Mouse (Mus musculus): ENCODE data around the gene Zfr2.
A peak's percentile ranks its signal among the peaks of the same experiment; 100 is the strongest.

The Zfr2 gene

DNA sequence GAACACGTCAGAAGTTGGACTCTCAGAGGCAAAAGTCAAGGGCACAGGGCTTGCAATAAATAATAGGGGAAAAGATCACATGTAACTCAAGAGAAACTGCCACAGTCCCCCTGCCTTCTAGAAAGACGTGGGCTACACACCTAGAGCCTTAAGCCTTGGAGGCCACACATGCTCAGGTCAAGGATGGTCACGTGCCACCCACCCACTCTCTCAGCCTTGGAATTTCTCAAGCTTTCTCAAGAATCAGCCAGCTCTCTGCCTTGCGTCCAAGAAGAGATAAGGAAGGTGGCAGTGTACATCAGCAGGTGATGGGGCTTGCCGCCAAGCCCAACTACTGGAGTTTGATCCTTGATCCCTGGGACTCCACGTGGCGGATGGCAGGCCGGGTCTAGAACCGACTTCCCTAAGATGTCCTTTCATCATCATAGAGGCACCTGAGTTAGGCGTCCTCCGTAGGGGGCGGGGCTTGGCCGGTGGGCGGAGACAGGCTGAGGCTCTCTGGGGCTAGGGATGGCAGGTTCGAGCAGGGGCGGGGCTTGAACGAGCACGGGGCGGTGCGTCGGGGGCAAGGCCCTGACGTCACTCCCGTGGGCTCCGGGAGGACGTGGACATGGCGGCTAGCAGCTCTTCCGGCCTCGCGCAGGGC lies at the start of gene Zfr2:
TSS of gene Zfr2 (plus strand) at position 576 of the 646 bp plus-strand sequence.
- peak; percentile 92 for DNase-seq (ENCODE audit: low spot score)

DNA sequence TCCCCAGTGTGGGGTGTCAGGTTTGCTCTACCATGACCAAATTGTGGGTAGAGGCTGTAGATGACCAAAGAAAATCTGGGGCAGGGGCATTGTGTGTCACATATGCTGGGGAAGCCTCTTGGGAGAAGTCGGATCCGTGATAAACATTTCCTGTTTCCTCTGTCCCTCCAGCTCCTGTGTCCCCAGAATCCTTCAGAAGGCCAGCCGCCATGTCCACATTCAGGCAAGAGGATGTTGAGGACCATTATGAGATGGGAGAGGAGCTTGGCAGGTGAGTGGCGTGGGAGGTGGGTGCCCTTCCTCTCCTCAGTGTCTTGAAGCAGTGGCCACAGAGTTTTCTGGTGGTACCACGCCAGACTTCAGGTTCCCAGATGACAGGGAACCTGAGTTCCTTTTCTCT lies 49.1 kb upstream of the Zfr2 start, which contains the start of gene 4930442H23Rik:
TSS of gene 4930442H23Rik (minus strand) at position 45 of the 400 bp plus-strand sequence.
- no peak for DNase-seq (ENCODE audit: low spot score)

DNA sequence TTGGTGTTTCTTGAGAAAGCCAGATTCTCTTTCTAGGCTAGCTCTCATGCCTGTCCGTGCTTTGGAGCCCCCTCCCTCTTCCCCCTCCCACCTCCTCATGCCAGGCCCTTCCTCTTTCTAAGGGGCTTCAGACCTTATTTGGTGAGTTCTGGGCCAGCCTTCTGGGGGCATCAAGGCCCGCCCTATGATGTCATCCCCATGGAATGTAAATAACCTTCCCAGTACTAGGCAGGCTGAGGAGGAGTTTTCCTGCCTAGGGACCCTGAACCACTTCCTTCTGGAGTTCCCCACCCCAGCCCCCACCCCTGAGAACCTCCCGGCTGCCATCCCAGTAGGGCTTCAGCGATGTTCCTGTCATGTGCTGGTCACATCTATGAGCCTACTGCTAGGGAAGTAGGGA lies 48.2 kb upstream of the Zfr2 start:
- no peak for DNase-seq (ENCODE audit: low spot score)

DNA sequence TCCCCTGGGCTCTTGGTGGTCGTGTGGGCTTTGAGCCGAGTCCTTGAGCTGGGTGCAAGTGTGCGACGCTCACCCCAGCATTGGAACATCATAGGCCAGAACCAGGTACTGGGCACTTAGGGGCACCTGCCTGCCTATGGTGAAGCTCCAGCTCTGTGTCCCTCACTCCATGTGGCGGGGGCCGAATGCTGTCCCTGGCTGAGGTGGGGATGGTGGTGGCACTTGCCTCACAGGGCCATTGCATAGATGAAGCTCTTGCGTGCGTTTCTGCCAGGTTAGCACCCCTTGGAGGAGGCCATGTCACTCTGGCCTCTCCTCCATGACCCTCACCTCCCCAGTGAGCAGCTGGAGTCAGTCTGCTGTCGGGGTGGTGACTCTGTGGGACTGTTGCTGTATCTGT lies 45.8 kb upstream of the Zfr2 start:
- DNase-seq (ENCODE audit: low spot score): no peak

DNA sequence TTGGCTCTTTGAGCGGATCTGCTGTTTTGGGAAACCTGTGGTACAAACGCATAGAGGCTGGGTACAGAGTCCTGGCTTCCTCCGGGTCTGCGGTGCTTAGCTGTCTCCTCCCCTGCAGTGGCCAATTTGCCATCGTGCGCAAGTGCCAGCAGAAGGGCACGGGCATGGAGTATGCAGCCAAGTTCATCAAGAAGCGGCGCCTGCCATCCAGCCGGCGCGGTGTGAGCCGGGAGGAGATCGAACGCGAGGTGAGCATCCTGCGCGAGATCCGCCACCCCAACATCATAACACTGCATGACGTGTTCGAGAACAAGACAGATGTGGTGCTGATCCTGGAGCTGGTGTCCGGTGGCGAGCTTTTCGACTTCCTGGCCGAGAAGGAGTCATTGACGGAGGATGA lies 43.1 kb upstream of the Zfr2 start:
- DNase-seq (ENCODE audit: low spot score): no peak

DNA sequence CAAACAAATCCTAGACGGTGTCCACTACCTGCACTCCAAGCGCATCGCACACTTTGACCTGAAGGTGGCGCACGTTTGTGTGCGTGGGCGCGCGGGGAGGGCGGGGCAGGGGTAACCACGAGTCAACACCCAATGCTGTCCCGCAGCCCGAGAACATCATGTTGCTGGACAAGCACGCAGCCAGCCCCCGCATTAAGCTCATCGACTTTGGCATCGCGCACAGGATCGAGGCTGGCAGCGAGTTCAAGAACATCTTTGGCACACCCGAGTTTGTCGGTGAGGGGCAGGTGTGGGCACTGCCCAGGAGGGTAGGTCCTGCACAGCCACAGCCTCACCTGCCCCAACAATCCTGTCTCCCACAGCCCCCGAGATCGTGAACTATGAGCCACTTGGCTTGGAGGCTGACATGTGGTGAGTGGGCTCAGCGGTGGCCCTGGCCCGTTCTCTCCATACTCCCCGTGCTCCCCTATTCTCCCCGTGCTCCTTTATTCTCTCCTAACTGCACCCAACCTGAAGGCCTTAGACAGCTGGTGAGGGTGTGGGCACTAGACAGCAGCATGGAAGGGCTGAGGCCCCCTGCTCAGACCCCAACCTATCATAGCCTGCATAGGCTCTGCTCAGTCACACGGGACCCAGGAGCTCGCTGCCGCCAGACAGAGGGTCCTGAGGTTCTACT lies 42.6 kb upstream of the Zfr2 start:
- no peak for DNase-seq (ENCODE audit: low spot score)

DNA sequence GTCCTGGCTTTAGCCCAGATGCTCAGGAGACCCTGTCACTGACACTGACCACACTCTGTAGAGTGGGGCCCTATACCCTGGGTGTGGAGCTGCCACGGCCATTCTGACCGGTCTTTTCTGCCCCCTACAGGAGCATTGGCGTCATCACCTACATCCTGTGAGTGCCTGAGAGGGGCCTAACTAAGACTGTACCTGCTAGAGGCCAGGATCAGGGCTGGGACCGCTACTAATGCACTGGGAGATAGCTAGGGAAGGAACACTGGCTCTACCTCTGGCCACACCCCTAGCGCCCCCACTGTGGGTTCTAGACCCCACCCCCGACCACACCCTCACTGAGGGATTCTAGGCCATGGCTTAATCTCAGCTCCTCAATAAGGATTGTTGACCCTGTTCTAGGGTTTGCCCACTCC lies 42.0 kb upstream of the Zfr2 start:
- no peak for DNase-seq (ENCODE audit: low spot score)

DNA sequence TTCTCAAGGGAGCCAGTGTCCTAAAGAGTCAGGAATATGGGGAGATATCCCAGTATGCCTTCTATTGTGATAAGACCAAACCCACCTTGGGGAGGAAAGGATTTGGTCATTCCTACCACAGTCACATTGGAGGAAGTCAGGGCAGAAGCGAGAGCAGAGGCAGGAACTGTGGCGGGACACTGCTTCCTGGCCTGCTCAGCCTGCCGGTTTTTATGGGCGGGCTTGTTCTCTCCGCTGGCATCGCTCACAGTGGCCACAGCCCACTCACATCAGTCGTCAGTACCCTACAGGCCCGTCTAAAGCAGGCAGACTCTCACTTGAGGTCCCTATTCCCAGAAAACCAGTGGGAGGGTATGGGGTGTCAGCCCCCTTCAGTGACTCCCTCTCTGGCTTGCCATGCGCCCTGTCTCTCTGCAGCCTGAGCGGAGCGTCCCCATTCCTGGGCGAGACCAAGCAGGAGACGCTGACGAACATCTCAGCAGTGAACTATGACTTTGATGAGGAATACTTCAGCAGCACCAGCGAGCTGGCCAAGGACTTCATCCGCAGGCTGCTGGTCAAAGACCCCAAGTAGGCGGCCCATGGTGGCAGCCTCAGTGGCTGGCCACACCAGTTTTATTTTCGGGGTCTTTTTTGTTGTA lies 41.5 kb upstream of the Zfr2 start:
- DNase-seq (ENCODE audit: low spot score): no peak

DNA sequence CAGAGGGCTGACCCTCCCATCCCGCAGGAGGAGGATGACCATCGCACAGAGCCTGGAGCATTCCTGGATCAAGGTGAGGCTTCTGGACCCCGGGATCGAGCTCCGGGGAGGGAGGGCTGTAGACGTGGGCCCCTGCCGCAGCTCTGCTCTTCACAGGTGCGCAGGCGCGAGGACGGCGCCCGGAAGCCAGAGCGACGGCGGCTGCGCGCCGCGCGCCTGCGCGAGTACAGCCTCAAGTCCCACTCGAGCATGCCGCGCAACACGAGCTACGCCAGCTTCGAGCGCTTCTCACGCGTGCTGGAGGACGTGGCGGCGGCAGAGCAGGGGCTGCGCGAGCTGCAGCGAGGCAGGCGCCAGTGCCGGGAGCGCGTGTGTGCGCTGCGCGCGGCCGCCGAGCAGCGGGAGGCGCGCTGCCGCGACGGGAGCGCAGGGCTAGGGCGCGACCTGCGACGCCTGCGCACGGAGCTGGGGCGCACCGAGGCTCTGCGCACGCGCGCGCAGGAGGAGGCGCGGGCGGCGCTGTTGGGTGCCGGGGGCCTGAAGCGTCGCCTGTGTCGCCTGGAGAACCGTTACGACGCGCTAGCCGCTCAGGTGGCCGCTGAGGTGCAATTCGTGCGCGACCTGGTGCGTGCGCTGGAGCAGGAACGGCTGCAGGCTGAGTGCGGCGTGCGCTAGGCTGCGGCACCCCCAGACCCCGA lies 40.5 kb upstream of the Zfr2 start:
- DNase-seq (ENCODE audit: low spot score): peak; percentile 79

DNA sequence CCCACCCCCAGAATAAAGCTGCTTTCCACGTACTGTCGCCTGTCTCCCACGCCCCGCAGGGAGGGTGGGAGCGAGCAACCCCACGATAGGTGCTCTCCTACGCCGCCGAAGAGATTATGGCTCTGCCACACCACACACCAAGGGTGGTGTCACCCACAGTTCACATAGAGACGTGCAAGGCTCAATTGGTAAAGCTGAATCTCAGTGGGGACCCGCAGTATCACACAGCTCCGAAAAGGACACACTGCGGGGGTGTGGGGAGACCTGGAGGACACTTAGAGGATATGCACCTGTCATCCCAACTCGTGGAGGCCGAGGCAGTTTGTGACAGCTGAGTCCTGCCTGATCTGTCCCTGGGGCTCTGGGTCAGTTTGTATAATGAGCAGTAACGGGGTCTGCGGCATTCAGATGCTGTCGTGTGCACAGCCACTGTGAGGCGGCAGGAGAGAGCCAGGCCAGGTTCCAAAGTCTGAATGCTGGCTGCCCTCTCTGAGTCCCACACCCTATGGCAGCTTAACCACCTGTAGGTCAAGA lies 39.9 kb upstream of the Zfr2 start:
- no peak for DNase-seq (ENCODE audit: low spot score)

DNA sequence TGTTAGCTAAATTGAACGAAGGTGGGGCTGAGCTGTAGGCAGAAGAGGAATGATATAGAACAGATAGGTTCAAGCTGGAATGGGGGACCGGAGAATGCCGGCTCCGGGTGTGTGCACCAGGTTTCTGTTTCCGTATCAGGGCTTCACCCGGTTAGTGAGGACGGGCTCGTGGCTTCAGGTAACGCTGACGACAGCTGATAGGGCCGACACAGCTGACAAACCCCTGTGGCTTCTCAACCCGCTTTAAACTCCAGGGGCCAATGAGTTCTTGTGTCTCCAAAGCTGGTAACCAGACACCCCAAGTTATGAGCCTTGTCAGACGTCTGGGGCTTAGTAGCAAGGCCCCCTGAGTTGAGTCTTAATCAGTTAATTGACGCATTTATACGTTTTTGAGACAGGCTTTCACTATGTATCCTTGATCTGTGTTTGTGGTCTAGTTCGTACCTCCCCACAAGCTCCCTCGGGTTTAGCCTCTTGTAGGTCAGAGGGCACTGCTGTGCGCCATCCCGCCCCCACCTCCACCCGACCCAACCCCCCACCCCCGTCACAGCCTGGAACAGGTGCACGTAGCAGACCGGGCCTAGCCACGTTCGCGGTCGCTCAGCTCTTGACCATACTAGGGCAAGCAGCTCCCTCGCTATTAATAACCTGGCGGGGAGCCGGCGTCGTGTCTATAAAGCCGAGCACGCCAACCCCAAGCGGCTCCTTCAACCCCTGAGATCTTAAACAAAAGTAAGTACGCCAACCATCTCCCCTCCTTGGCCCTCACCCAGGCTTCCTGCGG lies 38.8 kb upstream of the Zfr2 start:
- peak; percentile 56 for DNase-seq (ENCODE audit: low spot score)

DNA sequence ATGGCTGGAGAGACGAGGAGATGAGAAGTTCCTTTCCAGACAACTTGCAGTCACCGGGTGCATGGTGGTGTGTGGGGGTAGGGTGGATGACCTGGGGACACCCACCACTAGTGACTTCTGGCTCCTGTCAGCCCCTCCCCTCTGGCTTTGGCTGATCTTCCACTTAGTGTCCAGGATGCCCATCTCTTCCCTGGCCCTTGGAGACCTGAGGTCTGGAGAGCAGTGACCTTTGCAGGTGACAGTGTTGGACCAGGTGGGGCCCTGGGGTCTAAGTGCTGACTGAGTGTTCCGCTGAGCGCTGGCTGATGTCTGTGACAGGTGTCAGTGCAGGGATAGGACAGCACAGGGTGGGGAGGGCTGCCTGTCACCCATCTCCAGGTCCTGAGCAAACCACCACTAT lies 37.7 kb upstream of the Zfr2 start:
- no peak for DNase-seq (ENCODE audit: low spot score)

DNA sequence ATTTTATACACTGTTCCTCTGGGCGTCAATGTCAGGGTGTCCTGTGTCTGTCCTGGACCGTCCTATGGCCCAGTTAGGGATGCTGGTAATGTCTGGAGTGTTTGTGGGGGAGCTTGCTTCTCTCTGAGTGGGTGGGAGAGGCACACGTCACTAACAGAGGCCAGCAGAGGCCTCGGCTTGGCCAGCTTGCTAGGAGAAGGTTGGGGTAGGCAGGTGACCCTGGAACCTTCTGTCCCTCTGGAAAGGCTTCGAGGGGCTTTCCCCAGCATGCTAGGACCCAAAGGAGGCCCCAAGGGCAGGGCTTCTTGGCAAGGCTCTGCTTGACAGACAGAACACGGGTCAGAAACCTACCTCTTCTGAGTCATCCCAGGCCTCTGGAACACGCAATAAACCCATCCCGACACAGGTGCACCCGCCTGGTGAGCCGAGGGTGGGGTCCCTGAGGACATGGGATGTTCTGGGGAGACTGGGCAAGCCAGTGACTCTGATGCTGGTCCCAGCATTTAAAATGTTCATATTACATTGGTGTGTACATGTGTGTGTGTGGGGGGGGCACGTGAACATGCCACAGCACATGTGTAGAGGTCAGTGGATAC lies 36.4 kb upstream of the Zfr2 start:
- no peak for DNase-seq (ENCODE audit: low spot score)

DNA sequence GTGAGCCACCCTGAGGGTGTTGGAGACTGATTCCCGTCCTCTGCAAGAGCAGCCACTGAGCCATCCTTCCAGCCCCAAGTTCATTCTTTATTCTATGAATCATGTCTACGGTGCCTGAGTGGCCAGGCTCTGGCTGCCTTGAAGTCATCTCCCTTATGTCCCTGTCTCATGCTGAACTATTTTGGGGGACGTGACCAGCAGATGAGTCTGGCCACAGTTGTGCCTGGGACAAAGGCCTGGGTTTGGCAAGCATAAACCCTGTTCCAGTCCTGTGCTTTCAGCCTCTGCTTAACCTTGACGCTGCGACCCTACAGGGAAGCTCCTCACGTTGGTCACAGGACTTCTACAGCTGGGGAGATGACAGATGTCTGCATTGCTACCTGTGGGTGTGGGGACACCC lies 35.6 kb upstream of the Zfr2 start:
- no peak for DNase-seq (ENCODE audit: low spot score)

DNA sequence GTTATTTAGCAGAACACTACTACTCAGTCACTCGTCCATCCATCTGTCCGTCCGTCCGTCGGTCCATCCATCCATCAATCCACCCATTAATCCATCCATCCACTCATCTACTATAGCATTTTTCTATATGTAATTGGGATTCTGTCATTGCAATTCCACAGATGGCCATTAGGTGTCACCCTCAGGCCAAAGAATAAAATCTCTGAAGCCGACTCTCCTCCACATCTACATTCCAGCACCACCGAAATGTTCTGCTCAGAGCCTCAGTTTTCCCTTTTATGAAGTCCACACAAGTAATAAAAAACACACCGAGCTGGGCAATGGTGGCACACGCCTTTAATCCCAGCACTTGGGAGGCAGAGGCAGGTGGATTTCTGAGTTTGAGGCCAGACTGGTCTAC lies 34.7 kb upstream of the Zfr2 start:
- no peak for DNase-seq (ENCODE audit: low spot score)

DNA sequence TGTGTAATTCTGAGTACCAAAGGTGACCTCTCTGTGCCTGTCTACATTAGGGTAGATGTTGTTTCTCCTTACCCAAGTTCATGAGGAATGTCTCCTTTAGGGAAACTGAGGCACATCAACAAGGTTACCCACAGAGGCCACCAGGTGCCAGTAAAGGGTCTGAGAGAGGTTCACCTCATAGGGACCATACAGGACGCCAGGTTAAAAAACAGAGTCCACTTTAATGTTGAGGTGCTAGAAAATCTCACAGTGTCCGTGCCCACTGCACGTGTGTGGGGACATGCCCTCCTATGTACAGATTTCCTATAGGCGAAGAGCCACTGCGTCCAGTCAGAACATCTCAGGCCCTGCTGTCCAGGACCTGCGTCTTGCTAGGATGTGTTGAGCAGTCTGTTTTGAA lies 34.0 kb upstream of the Zfr2 start:
- DNase-seq (ENCODE audit: low spot score): no peak

DNA sequence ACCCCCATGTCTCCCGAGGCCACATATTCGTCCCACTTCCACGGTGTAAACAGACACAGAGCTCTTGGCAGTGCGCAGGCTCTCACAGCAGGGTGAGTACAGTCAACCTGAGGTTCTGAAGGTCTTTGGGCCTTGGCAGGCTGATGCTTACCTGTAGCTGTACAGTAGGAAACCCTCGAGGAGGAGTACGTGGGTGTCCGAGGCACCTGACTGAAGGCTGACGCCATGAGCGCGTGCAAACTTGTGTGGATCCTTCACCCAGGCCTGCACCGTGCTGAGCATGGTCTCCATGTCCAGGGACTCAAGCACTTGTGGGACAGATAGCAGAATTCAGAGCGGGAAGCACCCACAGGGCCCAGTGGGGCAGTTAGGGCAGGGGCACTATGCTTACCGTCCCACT lies 32.8 kb upstream of the Zfr2 start:
- no peak for DNase-seq (ENCODE audit: low spot score)

DNA sequence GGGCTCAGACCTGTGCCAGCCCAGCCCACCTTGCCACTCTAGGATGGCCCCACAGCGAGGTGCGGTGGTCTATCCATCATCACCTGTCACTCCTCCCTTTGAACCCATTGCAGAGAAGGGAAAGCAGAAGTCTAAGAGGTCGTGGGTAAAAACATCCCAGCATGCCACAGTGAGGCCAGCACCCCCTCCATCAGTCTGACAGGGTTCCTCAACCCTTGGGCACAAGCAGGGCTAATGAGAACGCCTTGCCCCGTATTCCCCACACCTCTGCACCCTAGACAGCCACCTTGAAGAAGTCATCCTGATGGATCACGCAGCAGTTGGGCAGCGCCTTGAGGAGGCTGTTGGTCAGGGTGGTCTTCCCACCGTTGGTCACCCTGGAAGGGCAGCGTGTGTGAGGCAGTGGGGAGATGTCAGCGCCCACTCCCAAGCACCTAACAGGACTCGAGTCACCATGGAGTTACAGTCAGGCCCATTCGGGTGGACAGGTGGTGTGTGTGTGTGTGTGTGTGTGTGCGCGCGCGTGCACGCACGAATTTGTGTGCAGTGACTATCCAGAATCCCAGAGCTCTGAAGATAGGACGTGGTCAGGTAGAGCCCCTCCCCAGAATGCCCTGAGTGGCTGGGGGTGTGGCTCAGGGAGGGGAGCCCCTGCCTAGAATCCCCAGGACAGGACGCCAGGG lies 32.2 kb upstream of the Zfr2 start:
- no peak for DNase-seq (ENCODE audit: low spot score)

DNA sequence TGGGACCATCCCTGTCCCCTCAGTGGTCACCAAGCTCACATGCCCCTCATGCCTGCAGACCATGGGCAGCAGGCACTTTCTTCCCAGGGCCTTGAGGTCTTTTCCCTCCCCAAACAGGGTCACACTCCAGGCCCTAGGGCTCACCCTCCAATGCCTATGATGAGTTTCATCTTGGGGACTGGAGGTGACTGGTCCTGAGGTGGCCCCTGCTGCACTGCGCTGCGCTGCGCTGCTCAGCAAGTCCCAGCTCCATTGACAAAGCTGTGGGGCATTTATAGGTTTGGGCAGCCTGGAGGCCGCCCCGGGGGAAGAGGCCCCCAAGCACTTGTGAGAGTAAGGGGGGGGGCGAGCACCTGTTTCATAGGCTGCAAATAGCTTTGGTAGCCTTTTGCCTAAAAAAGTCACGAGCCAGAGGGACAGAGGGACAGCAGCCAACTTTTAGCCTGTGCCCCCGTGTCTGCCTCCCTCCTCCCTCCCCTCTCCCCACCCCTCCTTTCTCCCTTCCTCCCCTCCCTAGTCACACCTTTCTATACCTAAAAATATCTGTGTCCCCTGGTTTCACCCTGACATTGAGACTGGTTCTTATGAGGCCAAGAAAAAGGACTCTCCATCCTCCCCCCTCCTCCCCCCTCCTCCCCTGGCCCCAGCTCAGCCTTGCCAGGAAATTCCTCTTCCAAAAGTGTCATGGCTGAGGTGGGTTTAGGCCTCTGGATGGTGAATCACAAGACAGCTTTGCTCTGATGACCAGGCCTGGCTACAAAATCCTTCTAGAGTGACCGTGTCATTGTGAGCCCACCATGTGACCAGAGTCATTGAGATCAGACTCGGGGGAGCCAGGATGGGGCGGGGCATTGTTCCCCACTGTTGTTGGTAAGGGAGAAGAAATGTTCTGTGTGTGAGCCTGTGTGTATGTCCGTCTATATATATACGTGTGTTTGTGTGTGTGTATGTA lies 30.9 kb upstream of the Zfr2 start, which contains the start of gene Nmrk2:
TSS of gene Nmrk2 (minus strand) at position 245 of the 952 bp plus-strand sequence.
- DNase-seq (ENCODE audit: low spot score): no peak

Measured in testis, postnatal 14 days (tissue).